In the genomic region with DNA sequence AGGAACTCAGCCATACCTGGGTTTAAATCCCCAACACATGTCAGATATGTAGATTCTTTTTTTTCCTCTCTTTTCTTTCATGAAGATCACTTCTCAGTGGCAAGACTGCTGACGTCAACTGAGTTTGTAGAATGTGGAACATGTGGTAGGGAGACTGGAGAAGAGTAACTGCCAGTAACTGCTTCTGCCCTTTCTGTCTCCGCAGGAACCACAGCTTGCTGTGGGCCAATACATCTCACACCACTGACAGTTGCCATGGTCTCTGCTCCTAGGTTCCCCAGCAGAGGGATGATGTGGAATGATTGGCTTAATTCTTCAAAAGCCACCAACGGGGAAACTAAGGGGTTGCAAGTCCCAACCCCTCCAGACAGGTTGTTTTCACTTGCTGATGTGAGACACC, we compare ENCODE assay signal across 20 mouse cellular contexts. TPM values are rescaled to one million over a fixed set of nuclear protein-coding genes. Genes with fewer than 3 reads are reported as not detected.
DNase-seq lines count a peak whose midpoint lies in the region; ATAC-seq lines count a peak whose summit lies in the region.
"Had no signal": no experiment of that assay in that cellular context is flagged by ENCODE, and none has a peak within 500 bp of the region (broad histone marks: within the 10 kb centered on the region; RNA-seq: fewer than 3 reads in every experiment).

No protein-coding gene starts in this region.

- no peaks in the 10 kb centered on the region for H3K9me3 ChIP-seq in heart, embryonic 15.5 days (replicated peaks)
- H3K9me3 ChIP-seq in neural tube, embryonic 15.5 days (replicated peaks): no peaks in the 10 kb centered on the region
- H3K9me3 ChIP-seq: forebrain, embryonic 13.5 days; hindbrain, embryonic 10.5 days; midbrain, embryonic 10.5 days had no signal

- no peak overlapping the region for H3K9ac ChIP-seq in heart, embryonic 15.5 days
- no peak overlapping the region for H3K9ac ChIP-seq in neural tube, embryonic 15.5 days (replicated peaks)
- H3K9ac ChIP-seq: forebrain, embryonic 13.5 days had no signal

- peaks cover 41% of the 10 kb centered on the region for H3K4me1 ChIP-seq in heart, embryonic 15.5 days (replicated peaks)
- no peaks in the 10 kb centered on the region for H3K4me1 ChIP-seq in neural tube, embryonic 15.5 days
- H3K4me1 ChIP-seq: forebrain, embryonic 13.5 days; hindbrain, embryonic 10.5 days; midbrain, embryonic 10.5 days had no signal

- H3K4me3 ChIP-seq in heart, embryonic 15.5 days: no peak overlapping the region
- no peak overlapping the region for H3K4me3 ChIP-seq in neural tube, embryonic 15.5 days (replicated peaks)
- H3K4me3 ChIP-seq: forebrain, embryonic 13.5 days; hindbrain, embryonic 10.5 days; midbrain, embryonic 10.5 days; myocyte had no signal

- no peak for ATAC-seq in heart, embryonic 15.5 days (replicated peaks; ENCODE audit: insufficient number of reproducible peaks, insufficient read depth, low FRiP score, low read depth)
- ATAC-seq in megakaryocyte, adult 5-6 weeks (ENCODE audit: poor library complexity, severe bottlenecking): peak; percentile 69
- ATAC-seq in neural tube, embryonic 15.5 days (ENCODE audit: low FRiP score): no peak
- ATAC-seq: forebrain, embryonic 13.5 days had no signal

- DNase-seq in heart, postnatal 10 days: no peak
- peak; percentile 38 for DNase-seq in lung, postnatal 36 days
- no peak for DNase-seq in lung, postnatal 4 days
- DNase-seq in splenic B cell, adult 2 months (ENCODE audit: low read depth, low spot score): peak; percentile 1
- DNase-seq: adrenal gland, postnatal 10 days; cerebellum, adult 9-10 months; embryo, embryonic 11 days; gastrocnemius, postnatal 10 days; kidney, adult 8-10 months; kidney, postnatal 4 days; layer of hippocampus, postnatal 36 days; right cerebral cortex, adult 18-20 months had no signal

- intact Hi-C loops in heart, postnatal 10 days (cut with DNase I): no loop called here

- peak overlapping the region; percentile 32; the same call in 1 of the 2 replicates for H3K27ac ChIP-seq in heart, embryonic 15.5 days
- H3K27ac ChIP-seq in neural tube, embryonic 15.5 days (replicated peaks): no peak overlapping the region
- H3K27ac ChIP-seq: forebrain, embryonic 13.5 days; hindbrain, embryonic 10.5 days; midbrain, embryonic 10.5 days had no signal

- WGBS in heart, embryonic 15.5 days: 24% methylated on average over 3 of the region's 3 CpGs
- WGBS in neural tube, embryonic 15.5 days: 45% methylated on average over 3 of the region's 3 CpGs

- no peak overlapping the region for H3K4me2 ChIP-seq in heart, embryonic 15.5 days
- no peak overlapping the region for H3K4me2 ChIP-seq in neural tube, embryonic 15.5 days
- H3K4me2 ChIP-seq: forebrain, embryonic 13.5 days had no signal

- H3K27me3 ChIP-seq in heart, embryonic 15.5 days: no peaks in the 10 kb centered on the region
- no peaks in the 10 kb centered on the region for H3K27me3 ChIP-seq in splenic B cell, adult 2 months (ENCODE audit: control insufficient read depth, insufficient read depth, low read length, poor library complexity, severe bottlenecking)
- no peaks in the 10 kb centered on the region for H3K27me3 ChIP-seq in neural tube, embryonic 15.5 days (replicated peaks)
- H3K27me3 ChIP-seq: forebrain, embryonic 13.5 days had no signal

- H3K36me3 ChIP-seq in heart, embryonic 15.5 days: peaks cover 17% of the 10 kb centered on the region; the same call in 1 of the 2 replicates
- no peaks in the 10 kb centered on the region for H3K36me3 ChIP-seq in splenic B cell, adult 2 months (ENCODE audit: control insufficient read depth, insufficient read depth, low read length, poor library complexity, severe bottlenecking)
- H3K36me3 ChIP-seq in neural tube, embryonic 15.5 days: no peaks in the 10 kb centered on the region
- H3K36me3 ChIP-seq: G1E; hindbrain, embryonic 10.5 days; midbrain, embryonic 10.5 days had no signal

RNA-seq across cellular contexts. Expression of a gene that starts 33.4 kb away (rescaled TPM):
- polyA plus RNA-seq in heart, embryonic 15.5 days (2015; fragmentation: Nextera tagmentation; extraction: Ambion mirVana): 73.3 and 83.6 TPM in 2 replicates
- total RNA-seq in heart, postnatal 10 days (2021): 100 to 1,000 TPM; 595 to 645 TPM
- total RNA-seq in megakaryocyte, adult 5-6 weeks (2015): 19.3 and 23.5 TPM in 2 replicates
- total RNA-seq in megakaryocyte, adult 5-6 weeks (2017): 24.6 and 30.6 TPM in 2 replicates
- 20.3 and 23.1 TPM in 2 replicates for polyA plus RNA-seq in neural tube, embryonic 15.5 days (2015; fragmentation: Nextera tagmentation; extraction: Ambion mirVana)
- polyA plus RNA-seq: G1E had no signal

Comparison
In these comparisons a context has a peak if more than half of its experiments do, and no peak if none do; other contexts are left out.
1. DNase-seq: peak in lung, postnatal 36 days (single experiment) and splenic B cell, adult 2 months (single experiment); none in heart, postnatal 10 days (0 of 2) and lung, postnatal 4 days (0 of 2).
2. RNA of a gene that starts 33.4 kb away (total RNA-seq): 595 to 645 TPM in heart, postnatal 10 days; 19.3 to 30.6 TPM in megakaryocyte, adult 5-6 weeks; every median in the first group is over 10 times any median in the second.